Mouse (Mus musculus): ENCODE results near the gene Coq6. TPM values are rescaled to one million over a fixed set of nuclear protein-coding genes. Genes with fewer than 3 reads are reported as not detected.

The Coq6 gene
- polyA plus RNA-seq, 1 experiment, result 70.5 TPM

GRCm38 (mm10) chr12:84373831-84374481, 12.5 kb downstream of the Coq6 start:
- no peak for DNase-seq
- H3K27ac ChIP-seq (ENCODE audit: control insufficient read depth, insufficient read depth, low read length), result no peak overlapping the region
- H3K27me3 ChIP-seq (ENCODE audit: control insufficient read depth, insufficient read depth, low read length), result no peaks in the 10 kb centered on the region
- no peak overlapping the region for H3K4me3 ChIP-seq (ENCODE audit: control insufficient read depth, insufficient read depth, low read length)
- peaks cover 83% of the 10 kb centered on the region for H3K36me3 ChIP-seq (ENCODE audit: control insufficient read depth, insufficient read depth, low read length)
- H3K4me1 ChIP-seq (replicated peaks; ENCODE audit: control insufficient read depth, insufficient read depth, low read length), result no peaks in the 10 kb centered on the region
- TF ChIP-seq CTCF (IDR thresholded peaks at IDR 0.05; ENCODE audit: borderline replicate concordance, control insufficient read depth, extremely low read depth, insufficient read depth, low read length, poor library complexity), result no peak
- no peak for TF ChIP-seq POLR2A (IDR thresholded peaks at IDR 0.05; ENCODE audit: control insufficient read depth, extremely low read depth, insufficient read depth, low read length, poor library complexity)
- WGBS, result 97% methylated on average over 6 of the region's 6 CpGs

GRCm38 (mm10) chr12:84382369-84382768, 20.9 kb downstream of the Coq6 start:
- TF ChIP-seq POLR2A (IDR thresholded peaks at IDR 0.05; ENCODE audit: control insufficient read depth, extremely low read depth, insufficient read depth, low read length, poor library complexity), result no peak
- TF ChIP-seq CTCF (IDR thresholded peaks at IDR 0.05; ENCODE audit: borderline replicate concordance, control insufficient read depth, extremely low read depth, insufficient read depth, low read length, poor library complexity), result no peak
- H3K36me3 ChIP-seq (ENCODE audit: control insufficient read depth, insufficient read depth, low read length), result peaks cover 51% of the 10 kb centered on the region
- H3K27ac ChIP-seq (ENCODE audit: control insufficient read depth, insufficient read depth, low read length), result no peak overlapping the region
- no peak overlapping the region for H3K4me3 ChIP-seq (ENCODE audit: control insufficient read depth, insufficient read depth, low read length)
- no peak for DNase-seq
- no peaks in the 10 kb centered on the region for H3K27me3 ChIP-seq (ENCODE audit: control insufficient read depth, insufficient read depth, low read length)
- 98% methylated on average over 4 of the region's 4 CpGs for WGBS
- H3K4me1 ChIP-seq (replicated peaks; ENCODE audit: control insufficient read depth, insufficient read depth, low read length), result no peaks in the 10 kb centered on the region

DNA sequence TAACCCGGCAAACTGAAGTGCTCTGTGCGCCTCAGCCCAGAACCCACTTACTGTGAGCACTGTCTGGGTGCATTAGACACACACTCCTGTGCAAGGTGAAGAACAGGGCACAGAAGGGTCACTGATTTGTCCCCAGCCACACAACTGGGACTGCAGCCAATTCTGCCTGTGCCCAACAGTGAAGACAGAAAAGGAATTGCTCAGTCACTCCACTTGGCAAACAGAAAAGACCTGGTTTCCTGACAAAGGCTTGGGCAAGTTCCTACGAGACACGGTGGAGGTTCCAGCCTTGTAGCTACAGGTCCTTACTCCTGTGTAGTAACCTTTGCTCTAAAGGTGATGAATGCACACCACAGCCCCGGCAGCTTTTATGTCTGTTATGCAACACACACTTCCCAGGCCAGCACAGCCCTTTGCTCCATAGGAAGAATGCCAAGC, 23.2 kb downstream of the Coq6 start:
- WGBS, result 66% methylated on average over 5 of the region's 5 CpGs
- Histone ChIP-seq H3K4me1 (replicated peaks; ENCODE audit: control insufficient read depth, insufficient read depth, low read length) (peaks cover 11% of the 10 kb centered on the region), H3K27me3 (ENCODE audit: control insufficient read depth, insufficient read depth, low read length) (no peaks in the 10 kb centered on the region), H3K36me3 (ENCODE audit: control insufficient read depth, insufficient read depth, low read length) (peaks cover 36% of the 10 kb centered on the region), H3K4me3 (ENCODE audit: control insufficient read depth, insufficient read depth, low read length) (no peak overlapping the region), H3K27ac (ENCODE audit: control insufficient read depth, insufficient read depth, low read length) (no peak overlapping the region)
- TF ChIP-seq POLR2A (IDR thresholded peaks at IDR 0.05; ENCODE audit: control insufficient read depth, extremely low read depth, insufficient read depth, low read length, poor library complexity) (no peak), CTCF (IDR thresholded peaks at IDR 0.05; ENCODE audit: borderline replicate concordance, control insufficient read depth, extremely low read depth, insufficient read depth, low read length, poor library complexity) (no peak)
- no peak for DNase-seq

GRCm38 (mm10) chr12:84385408-84385807, 24.0 kb downstream of the Coq6 start:
- no peak overlapping the region for H3K27ac ChIP-seq (ENCODE audit: control insufficient read depth, insufficient read depth, low read length)
- no peaks in the 10 kb centered on the region for H3K27me3 ChIP-seq (ENCODE audit: control insufficient read depth, insufficient read depth, low read length)
- 98% methylated on average over 4 of the region's 4 CpGs for WGBS
- peaks cover 11% of the 10 kb centered on the region for H3K4me1 ChIP-seq (replicated peaks; ENCODE audit: control insufficient read depth, insufficient read depth, low read length)
- no peak overlapping the region for H3K4me3 ChIP-seq (ENCODE audit: control insufficient read depth, insufficient read depth, low read length)
- peaks cover 37% of the 10 kb centered on the region for H3K36me3 ChIP-seq (ENCODE audit: control insufficient read depth, insufficient read depth, low read length)
- no peak for DNase-seq
- TF ChIP-seq POLR2A (IDR thresholded peaks at IDR 0.05; ENCODE audit: control insufficient read depth, extremely low read depth, insufficient read depth, low read length, poor library complexity), result no peak
- no peak for TF ChIP-seq CTCF (IDR thresholded peaks at IDR 0.05; ENCODE audit: borderline replicate concordance, control insufficient read depth, extremely low read depth, insufficient read depth, low read length, poor library complexity)

- peaks cover 47% of the 10 kb centered on the region for H3K36me3 ChIP-seq (ENCODE audit: control insufficient read depth, insufficient read depth, low read length)
- TF ChIP-seq POLR2A (IDR thresholded peaks at IDR 0.05; ENCODE audit: control insufficient read depth, extremely low read depth, insufficient read depth, low read length, poor library complexity), result no peak
- no peak for TF ChIP-seq CTCF (IDR thresholded peaks at IDR 0.05; ENCODE audit: borderline replicate concordance, control insufficient read depth, extremely low read depth, insufficient read depth, low read length, poor library complexity)
- peaks cover 11% of the 10 kb centered on the region for H3K4me1 ChIP-seq (replicated peaks; ENCODE audit: control insufficient read depth, insufficient read depth, low read length)
- H3K27me3 ChIP-seq (ENCODE audit: control insufficient read depth, insufficient read depth, low read length), result no peaks in the 10 kb centered on the region
- H3K4me3 ChIP-seq (ENCODE audit: control insufficient read depth, insufficient read depth, low read length), result no peak overlapping the region
- no peak for DNase-seq
- no peak overlapping the region for H3K27ac ChIP-seq (ENCODE audit: control insufficient read depth, insufficient read depth, low read length)
- WGBS, result 94% methylated on average over 8 of the region's 8 CpGs
Observed at GRCm38 (mm10) chr12:84388097-84388496, 26.6 kb downstream of the Coq6 start.

GRCm38 (mm10) chr12:84388774-84389400, 27.4 kb downstream of the Coq6 start:
- peaks cover 11% of the 10 kb centered on the region for H3K4me1 ChIP-seq (replicated peaks; ENCODE audit: control insufficient read depth, insufficient read depth, low read length)
- H3K27me3 ChIP-seq (ENCODE audit: control insufficient read depth, insufficient read depth, low read length), result no peaks in the 10 kb centered on the region
- no peak overlapping the region for H3K4me3 ChIP-seq (ENCODE audit: control insufficient read depth, insufficient read depth, low read length)
- H3K27ac ChIP-seq (ENCODE audit: control insufficient read depth, insufficient read depth, low read length), result peak overlapping the region; percentile 17
- DNase-seq, result no peak
- WGBS, result 27% methylated on average over 14 of the region's 14 CpGs
- peaks cover 50% of the 10 kb centered on the region for H3K36me3 ChIP-seq (ENCODE audit: control insufficient read depth, insufficient read depth, low read length)
- TF ChIP-seq CTCF (IDR thresholded peaks at IDR 0.05; ENCODE audit: borderline replicate concordance, control insufficient read depth, extremely low read depth, insufficient read depth, low read length, poor library complexity) (no peak), POLR2A (IDR thresholded peaks at IDR 0.05; ENCODE audit: control insufficient read depth, extremely low read depth, insufficient read depth, low read length, poor library complexity) (no peak)

Data from thymus, adult 2 months (tissue).